Mouse (Mus musculus) urinary bladder, postnatal 36 days (tissue): ENCODE data around the gene Tyw3.

ENCODE experiments used
- DNase-seq, 2 experiments: peaks; one replicate each; pipeline ENCODE4 v3.0.0; 2022; ENCODE audit warnings: low spot score in 2 of 2, mixed read lengths in 1 of 2

Gene Tyw3

GRCm38 (mm10) chr3:154565437-154565836 lies 31.5 kb downstream of the Tyw3 start:
- no peak for DNase-seq

- DNase-seq, result no peak
Observed at GRCm38 (mm10) chr3:154562192-154562591, 34.7 kb downstream of the Tyw3 start.

GRCm38 (mm10) chr3:154551035-154551411 lies 45.9 kb downstream of the Tyw3 start:
- DNase-seq, result no peak

DNA sequence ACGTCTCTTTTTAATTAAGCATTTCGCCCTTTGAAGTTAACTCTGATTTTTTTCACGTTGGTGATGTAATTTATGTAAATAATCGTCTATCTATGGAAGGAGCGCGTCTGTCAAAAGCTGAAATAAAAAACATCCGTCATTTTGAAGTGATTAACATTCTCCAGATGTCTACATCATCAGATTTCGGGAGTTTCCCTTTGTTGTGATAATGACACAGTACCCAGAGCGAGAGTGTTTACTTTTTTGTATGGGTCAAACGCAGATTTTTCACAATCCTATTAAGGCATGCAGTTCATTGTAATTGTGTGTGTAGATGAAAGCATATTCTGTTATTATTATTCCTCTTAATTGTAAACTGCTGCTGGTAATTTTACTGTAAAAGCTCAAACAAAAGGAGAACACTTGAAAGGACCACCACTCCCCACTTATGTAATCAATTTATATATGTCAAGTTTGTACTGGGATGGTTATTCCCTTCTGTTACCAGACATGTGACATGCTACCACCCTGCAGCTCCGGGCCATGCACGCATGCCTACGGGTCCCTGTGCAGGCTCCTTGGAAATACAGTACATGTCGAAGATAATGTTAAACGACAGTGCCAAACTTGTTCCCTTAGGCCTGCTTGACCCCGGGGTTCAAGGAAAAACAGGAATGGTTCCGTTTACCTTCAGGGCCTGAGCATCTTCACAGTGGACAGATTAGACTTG lies 46.4 kb downstream of the Tyw3 start:
- DNase-seq, result no peak

- no peak for DNase-seq
Observed at GRCm38 (mm10) chr3:154548868-154549301, 48.0 kb downstream of the Tyw3 start.

DNA sequence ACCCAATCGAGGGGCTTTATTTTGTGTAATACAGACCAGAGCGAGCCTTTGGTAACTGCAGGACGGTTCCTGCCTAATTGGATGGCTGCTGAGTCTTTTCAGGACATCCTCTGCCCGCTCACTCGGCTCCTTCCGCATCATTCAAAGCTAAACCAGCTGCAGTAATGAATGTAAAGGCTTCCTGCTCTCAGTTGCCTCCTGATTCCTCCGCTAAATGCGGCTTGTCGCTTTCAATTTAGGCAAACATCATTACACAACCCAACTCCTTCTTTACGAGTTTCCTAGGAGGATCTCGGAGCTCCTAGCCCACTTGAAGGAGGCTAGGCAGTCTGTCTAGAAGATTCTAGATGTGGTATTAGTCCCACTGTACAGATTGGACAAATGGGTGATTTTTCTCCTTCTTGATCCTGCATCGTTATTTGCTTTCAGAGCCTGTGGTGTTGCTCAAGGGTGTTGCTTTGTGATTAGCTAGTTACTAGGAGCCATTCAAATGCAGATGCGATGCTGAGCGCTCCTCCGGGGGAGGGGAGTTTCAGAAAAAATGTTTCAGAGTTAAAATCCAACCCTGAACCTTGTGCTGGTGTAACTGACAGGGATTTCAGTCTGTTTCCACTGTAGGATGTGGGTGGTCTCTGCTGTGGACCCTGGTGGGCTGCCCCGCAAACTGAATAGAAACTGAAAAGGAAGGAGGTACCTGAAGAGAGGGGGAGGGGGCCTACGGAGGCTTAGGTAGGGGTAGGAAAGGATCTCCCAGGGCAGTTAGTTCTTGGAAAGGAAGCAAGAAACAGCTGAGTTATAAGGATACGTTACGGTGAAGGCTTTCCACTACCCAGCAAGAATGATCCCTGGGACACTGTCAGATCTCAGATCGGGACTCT lies 49.1 kb downstream of the Tyw3 start:
- no peak for DNase-seq

DNA sequence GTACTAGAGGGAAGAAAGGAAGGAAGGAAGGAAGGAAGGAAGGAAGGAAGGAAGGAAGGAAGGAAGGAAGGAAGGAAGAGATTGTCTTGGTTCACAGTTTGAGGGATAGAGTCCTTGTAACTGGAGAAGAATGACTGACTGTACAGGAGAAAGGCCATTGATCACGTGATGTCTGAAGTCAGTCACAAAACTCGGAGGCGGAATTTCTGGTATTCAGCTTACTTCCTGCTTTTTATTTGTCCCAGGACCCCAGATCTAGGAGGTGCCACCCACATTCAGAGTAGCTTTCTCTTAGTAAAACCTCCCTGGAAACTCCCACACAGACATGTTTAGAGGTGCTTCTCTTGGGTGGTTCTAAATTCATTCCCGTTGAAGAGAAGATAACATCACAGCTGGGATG lies 50.7 kb downstream of the Tyw3 start:
- DNase-seq, result no peak

- no peak for DNase-seq
Observed at GRCm38 (mm10) chr3:154540086-154540911, 56.6 kb downstream of the Tyw3 start.

GRCm38 (mm10) chr3:154536134-154536533 lies 60.8 kb downstream of the Tyw3 start:
- DNase-seq, result no peak

DNA sequence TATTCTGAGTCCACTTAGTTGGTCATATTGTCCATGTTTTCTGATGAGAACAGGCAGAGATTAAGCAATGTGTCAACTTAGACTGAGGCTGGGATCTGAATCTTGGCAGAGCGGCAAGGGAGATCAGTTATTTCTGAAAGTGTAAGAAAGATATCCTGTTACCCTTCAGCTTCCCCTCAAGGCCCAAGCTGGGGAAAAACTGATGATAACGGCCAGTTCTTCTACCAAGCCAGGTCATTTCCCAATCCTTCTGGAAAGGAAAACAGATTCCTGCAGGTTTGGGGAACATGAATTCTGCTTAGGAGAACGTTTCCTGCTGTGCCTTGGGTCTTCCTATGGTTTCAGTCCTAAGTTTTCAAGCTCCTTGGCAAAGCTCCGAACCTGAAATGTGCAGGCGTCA lies 63.7 kb downstream of the Tyw3 start:
- peak in 1 of 2 experiments; percentile 6 for DNase-seq

DNA sequence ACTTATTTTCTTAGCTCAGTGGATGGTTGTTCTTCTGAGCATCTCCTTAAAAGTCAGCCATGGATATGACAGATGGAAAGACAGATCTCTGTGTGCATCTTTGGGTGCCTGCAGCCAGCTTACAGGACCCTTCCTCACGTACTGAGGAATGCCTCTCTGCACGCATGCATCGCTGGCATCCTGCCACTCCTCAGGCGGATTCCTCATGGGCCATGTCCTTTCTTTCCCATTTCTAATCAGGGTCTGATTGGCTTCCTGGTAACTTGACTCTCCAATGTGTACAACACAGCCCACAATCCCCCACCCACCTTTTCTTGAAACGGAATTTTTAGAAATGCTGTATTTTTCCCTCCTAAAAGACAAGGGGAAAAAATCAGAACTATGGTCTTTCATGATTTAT lies 67.9 kb downstream of the Tyw3 start:
- no peak for DNase-seq

GRCm38 (mm10) chr3:154526610-154527009 lies 70.3 kb downstream of the Tyw3 start:
- no peak for DNase-seq
